Mouse (Mus musculus): ENCODE measurements at regions not wholly inside any gene's neighbourhood (a gene's known extent, or its start where the extent isn't known, plus 50 kb on each side); places are given as distances from the start of the nearest gene placed in this dataset.
"Not testable (repeated sequence)": the region's sequence is repeated elsewhere in the genome, so short reads cannot be mapped to it uniquely, and the experiment has no call there.

- H3K27me3 ChIP-seq (replicated peaks; ENCODE audit: control insufficient read depth, insufficient read depth, low read length), result no peaks in the 10 kb centered on the region
- H3K36me3 ChIP-seq (ENCODE audit: control insufficient read depth, insufficient read depth, low read length), result no peaks in the 10 kb centered on the region
- no peaks in the 10 kb centered on the region for H3K9me3 ChIP-seq (ENCODE audit: control insufficient read depth, low read length)
- no peak overlapping the region for H3K9ac ChIP-seq (ENCODE audit: low read depth, low read length)
- H3K4me1 ChIP-seq (ENCODE audit: control insufficient read depth, insufficient read depth, low read depth, low read length), result no peaks in the 10 kb centered on the region
- H3K27ac ChIP-seq (ENCODE audit: low read depth, low read length), result no peak overlapping the region
- H3K4me2 ChIP-seq (ENCODE audit: low read length), result no peak overlapping the region
- H3K4me3 ChIP-seq (ENCODE audit: low read length), result no peak overlapping the region
- no peak for ATAC-seq
Measured at GRCm38 (mm10) chr8:4934551-4934950, 155.2 kb upstream of the Shcbp1 start.

GRCm38 (mm10) chr8:4934035-4934434 is 154.7 kb upstream of the Shcbp1 start:
- ATAC-seq, result no peak
- Histone ChIP-seq H3K27ac (ENCODE audit: low read depth, low read length) (no peak overlapping the region), H3K27me3 (replicated peaks; ENCODE audit: control insufficient read depth, insufficient read depth, low read length) (no peaks in the 10 kb centered on the region), H3K36me3 (ENCODE audit: control insufficient read depth, insufficient read depth, low read length) (no peaks in the 10 kb centered on the region), H3K4me3 (ENCODE audit: low read length) (no peak overlapping the region), H3K4me2 (ENCODE audit: low read length) (no peak overlapping the region), H3K4me1 (ENCODE audit: control insufficient read depth, insufficient read depth, low read depth, low read length) (no peaks in the 10 kb centered on the region), H3K9me3 (ENCODE audit: control insufficient read depth, low read length) (no peaks in the 10 kb centered on the region), H3K9ac (ENCODE audit: low read depth, low read length) (no peak overlapping the region)
- 37% methylated on average over 2 of the region's 2 CpGs for WGBS

- no peak overlapping the region for H3K9ac ChIP-seq (ENCODE audit: low read depth, low read length)
- ATAC-seq, result no peak
- no peak overlapping the region for H3K4me2 ChIP-seq (ENCODE audit: low read length)
- H3K27ac ChIP-seq (ENCODE audit: low read depth, low read length), result no peak overlapping the region
- no peaks in the 10 kb centered on the region for H3K4me1 ChIP-seq (ENCODE audit: control insufficient read depth, insufficient read depth, low read depth, low read length)
- no peak overlapping the region for H3K4me3 ChIP-seq (ENCODE audit: low read length)
- no peaks in the 10 kb centered on the region for H3K27me3 ChIP-seq (replicated peaks; ENCODE audit: control insufficient read depth, insufficient read depth, low read length)
- H3K36me3 ChIP-seq (ENCODE audit: control insufficient read depth, insufficient read depth, low read length), result no peaks in the 10 kb centered on the region
- no peaks in the 10 kb centered on the region for H3K9me3 ChIP-seq (ENCODE audit: control insufficient read depth, low read length)
Measured at GRCm38 (mm10) chr8:4916447-4916846, 137.1 kb upstream of the Shcbp1 start.

GRCm38 (mm10) chr8:4895046-4895445 is 115.7 kb upstream of the Shcbp1 start:
- no peak overlapping the region for H3K27ac ChIP-seq (ENCODE audit: low read depth, low read length)
- WGBS, result 89% methylated on average over 2 of the region's 2 CpGs
- no peak overlapping the region for H3K4me3 ChIP-seq (ENCODE audit: low read length)
- ATAC-seq, result no peak
- H3K27me3 ChIP-seq (replicated peaks; ENCODE audit: control insufficient read depth, insufficient read depth, low read length), result no peaks in the 10 kb centered on the region
- H3K36me3 ChIP-seq (ENCODE audit: control insufficient read depth, insufficient read depth, low read length), result no peaks in the 10 kb centered on the region
- H3K9me3 ChIP-seq (ENCODE audit: control insufficient read depth, low read length), result no peaks in the 10 kb centered on the region
- H3K4me1 ChIP-seq (ENCODE audit: control insufficient read depth, insufficient read depth, low read depth, low read length), result no peaks in the 10 kb centered on the region
- no peak overlapping the region for H3K9ac ChIP-seq (ENCODE audit: low read depth, low read length)
- H3K4me2 ChIP-seq (ENCODE audit: low read length), result no peak overlapping the region

- 83% methylated on average over 7 of the region's 7 CpGs for WGBS
- H3K36me3 ChIP-seq (ENCODE audit: control insufficient read depth, insufficient read depth, low read length); H3K9ac ChIP-seq (ENCODE audit: low read depth, low read length); H3K4me1 ChIP-seq (ENCODE audit: control insufficient read depth, insufficient read depth, low read depth, low read length); H3K27me3 ChIP-seq (replicated peaks; ENCODE audit: control insufficient read depth, insufficient read depth, low read length); H3K4me3 ChIP-seq (ENCODE audit: low read length); H3K9me3 ChIP-seq (ENCODE audit: control insufficient read depth, low read length); H3K27ac ChIP-seq (ENCODE audit: low read depth, low read length); H3K4me2 ChIP-seq (ENCODE audit: low read length): not testable (repeated sequence)
- peak; percentile 93 for ATAC-seq
Measured at GRCm38 (mm10) chr8:4868761-4869160, 89.4 kb upstream of the Shcbp1 start.

- 95% methylated on average over 3 of the region's 3 CpGs for WGBS
- Histone ChIP-seq H3K36me3 (ENCODE audit: control insufficient read depth, insufficient read depth, low read length) (no peaks in the 10 kb centered on the region), H3K27me3 (replicated peaks; ENCODE audit: control insufficient read depth, insufficient read depth, low read length) (no peaks in the 10 kb centered on the region), H3K27ac (ENCODE audit: low read depth, low read length) (no peak overlapping the region), H3K9ac (ENCODE audit: low read depth, low read length) (no peak overlapping the region), H3K4me3 (ENCODE audit: low read length) (no peak overlapping the region), H3K4me2 (ENCODE audit: low read length) (no peak overlapping the region), H3K9me3 (ENCODE audit: control insufficient read depth, low read length) (no peaks in the 10 kb centered on the region), H3K4me1 (ENCODE audit: control insufficient read depth, insufficient read depth, low read depth, low read length) (no peaks in the 10 kb centered on the region)
- ATAC-seq, result no peak
Measured at GRCm38 (mm10) chr8:4839087-4839486, 59.7 kb upstream of the Shcbp1 start.

- Histone ChIP-seq H3K27me3 (replicated peaks; ENCODE audit: control insufficient read depth, insufficient read depth, low read length) (no peaks in the 10 kb centered on the region), H3K4me2 (ENCODE audit: low read length) (no peak overlapping the region), H3K4me1 (ENCODE audit: control insufficient read depth, insufficient read depth, low read depth, low read length) (no peaks in the 10 kb centered on the region), H3K27ac (ENCODE audit: low read depth, low read length) (no peak overlapping the region), H3K9ac (ENCODE audit: low read depth, low read length) (no peak overlapping the region), H3K4me3 (ENCODE audit: low read length) (no peak overlapping the region), H3K9me3 (ENCODE audit: control insufficient read depth, low read length) (no peaks in the 10 kb centered on the region), H3K36me3 (ENCODE audit: control insufficient read depth, insufficient read depth, low read length) (no peaks in the 10 kb centered on the region)
- ATAC-seq, result no peak
Measured at GRCm38 (mm10) chr8:4838527-4838926, 59.2 kb upstream of the Shcbp1 start.

- no peak overlapping the region for H3K4me3 ChIP-seq (ENCODE audit: low read length)
- no peaks in the 10 kb centered on the region for H3K36me3 ChIP-seq (ENCODE audit: control insufficient read depth, insufficient read depth, low read length)
- no peak overlapping the region for H3K27ac ChIP-seq (ENCODE audit: low read depth, low read length)
- no peaks in the 10 kb centered on the region for H3K4me1 ChIP-seq (ENCODE audit: control insufficient read depth, insufficient read depth, low read depth, low read length)
- H3K27me3 ChIP-seq (replicated peaks; ENCODE audit: control insufficient read depth, insufficient read depth, low read length), result no peaks in the 10 kb centered on the region
- no peak overlapping the region for H3K4me2 ChIP-seq (ENCODE audit: low read length)
- no peaks in the 10 kb centered on the region for H3K9me3 ChIP-seq (ENCODE audit: control insufficient read depth, low read length)
- H3K9ac ChIP-seq (ENCODE audit: low read depth, low read length), result no peak overlapping the region
- ATAC-seq, result no peak
- 79% methylated on average over 2 of the region's 2 CpGs for WGBS
Measured at GRCm38 (mm10) chr8:4837719-4838118, 58.4 kb upstream of the Shcbp1 start.

GRCm38 (mm10) chr8:4836651-4837050 is 57.3 kb upstream of the Shcbp1 start:
- H3K27ac ChIP-seq (ENCODE audit: low read depth, low read length), result no peak overlapping the region
- ATAC-seq, result no peak
- H3K9ac ChIP-seq (ENCODE audit: low read depth, low read length), result no peak overlapping the region
- no peaks in the 10 kb centered on the region for H3K36me3 ChIP-seq (ENCODE audit: control insufficient read depth, insufficient read depth, low read length)
- no peak overlapping the region for H3K4me3 ChIP-seq (ENCODE audit: low read length)
- H3K4me1 ChIP-seq (ENCODE audit: control insufficient read depth, insufficient read depth, low read depth, low read length), result no peaks in the 10 kb centered on the region
- H3K4me2 ChIP-seq (ENCODE audit: low read length), result no peak overlapping the region
- 82% methylated on average over 2 of the region's 2 CpGs for WGBS
- H3K9me3 ChIP-seq (ENCODE audit: control insufficient read depth, low read length), result no peaks in the 10 kb centered on the region
- H3K27me3 ChIP-seq (replicated peaks; ENCODE audit: control insufficient read depth, insufficient read depth, low read length), result no peaks in the 10 kb centered on the region

Measured in hindbrain, embryonic 16.5 days (tissue).